18 mouse cellular contexts compared by ENCODE assay signal in genomic region chr5:111843622-111844239, GRCm38 (mm10).
DNase-seq lines count a peak whose midpoint lies in the region; ATAC-seq and TF ChIP-seq lines count a peak whose summit lies in the region.
"Had no signal": no experiment of that assay in that cellular context is flagged by ENCODE, and none has a peak within 500 bp of the region (broad histone marks: within the 10 kb centered on the region; RNA-seq: fewer than 3 reads in every experiment).

No protein-coding gene starts in this region.

- TF ChIP-seq CTCF in hindbrain, postnatal 0 days (IDR thresholded peaks at IDR 0.05; ENCODE audit: low read depth) = no peak

- peak; percentile 89 for ATAC-seq in forebrain, embryonic 14.5 days
- no peak for ATAC-seq in hindbrain, postnatal 0 days

- peak; percentile 81 for DNase-seq in retina, postnatal 1 day
- DNase-seq in retina, embryonic 14.5 days (ENCODE audit: low spot score) = no peak
- DNase-seq in forebrain, embryonic 14.5 days (ENCODE audit: low spot score) = peak; percentile 92
- no peak for DNase-seq in hindbrain, postnatal 0 days (ENCODE audit: low spot score)
- no peak for DNase-seq in urinary bladder, postnatal 36 days (ENCODE audit: low spot score in 2 of 2)
- DNase-seq in spleen, postnatal 4 days (ENCODE audit: low spot score in 2 of 2) = no peak
- DNase-seq in kidney, adult 18-20 months = no peak
- DNase-seq: cerebellum, postnatal 14 days; embryo, embryonic 11 days; kidney, adult 11 months; kidney, postnatal 25 days; right cerebral cortex, adult 18-20 months; thymus, adult 2 months had no signal

- H3K9ac ChIP-seq in forebrain, embryonic 14.5 days (ENCODE audit: low read length) = peak overlapping the region; percentile 46; the same call in 1 of the 2 replicates
- H3K9ac ChIP-seq in hindbrain, postnatal 0 days (replicated peaks; ENCODE audit: low read length) = no peak overlapping the region
- H3K9ac ChIP-seq: limb, embryonic 12.5 days; liver, embryonic 14.5 days; stomach, embryonic 15.5 days had no signal

- peak overlapping the region; percentile 41 for H3K4me2 ChIP-seq in forebrain, embryonic 14.5 days (ENCODE audit: low read length)
- H3K4me2 ChIP-seq in hindbrain, postnatal 0 days (ENCODE audit: low read depth, low read length) = peak overlapping the region; percentile 34
- H3K4me2 ChIP-seq: limb, embryonic 12.5 days; stomach, embryonic 15.5 days had no signal

- H3K4me1 ChIP-seq in forebrain, embryonic 14.5 days (ENCODE audit: control insufficient read depth, insufficient read depth, low read length) = peaks cover 27% of the 10 kb centered on the region
- H3K4me1 ChIP-seq in hindbrain, postnatal 0 days (ENCODE audit: insufficient read depth, low read length) = no peaks in the 10 kb centered on the region
- H3K4me1 ChIP-seq: stomach, embryonic 15.5 days had no signal

- no peaks in the 10 kb centered on the region for H3K9me3 ChIP-seq in forebrain, embryonic 14.5 days (replicated peaks; ENCODE audit: control insufficient read depth, low read length)
- no peaks in the 10 kb centered on the region for H3K9me3 ChIP-seq in hindbrain, postnatal 0 days (ENCODE audit: low read length)
- H3K9me3 ChIP-seq: stomach, embryonic 15.5 days had no signal

- peak overlapping the region; percentile 94 for H3K27ac ChIP-seq in forebrain, embryonic 14.5 days (ENCODE audit: low read depth, low read length)
- no peak overlapping the region for H3K27ac ChIP-seq in hindbrain, postnatal 0 days
- H3K27ac ChIP-seq: left cerebral cortex, adult 2 months; limb, embryonic 12.5 days; liver, embryonic 14.5 days; stomach, embryonic 15.5 days had no signal

- H3K27me3 ChIP-seq in forebrain, embryonic 14.5 days (replicated peaks; ENCODE audit: control insufficient read depth, insufficient read depth, low read length) = no peaks in the 10 kb centered on the region
- H3K27me3 ChIP-seq in hindbrain, postnatal 0 days (ENCODE audit: insufficient read depth, low read length) = 0 out of 2 replicates have a peak, but pooled peaks cover 3% of the 10 kb centered on the region
- H3K27me3 ChIP-seq: stomach, embryonic 15.5 days had no signal

- H3K36me3 ChIP-seq in forebrain, embryonic 14.5 days (ENCODE audit: control insufficient read depth, insufficient read depth, low read length) = no peaks in the 10 kb centered on the region
- no peaks in the 10 kb centered on the region for H3K36me3 ChIP-seq in hindbrain, postnatal 0 days (ENCODE audit: insufficient read depth, low read length)
- H3K36me3 ChIP-seq: limb, embryonic 12.5 days; stomach, embryonic 15.5 days had no signal

- 7% methylated on average over 17 of the region's 17 CpGs for WGBS in forebrain, embryonic 14.5 days
- WGBS in hindbrain, postnatal 0 days = 26% methylated on average over 17 of the region's 17 CpGs

- no peak overlapping the region for H3K4me3 ChIP-seq in forebrain, embryonic 14.5 days (ENCODE audit: low read depth, low read length)
- no peak overlapping the region for H3K4me3 ChIP-seq in hindbrain, postnatal 0 days (ENCODE audit: low read length)
- H3K4me3 ChIP-seq: left cerebral cortex, adult 2 months; limb, embryonic 12.5 days; myocyte; stomach, embryonic 15.5 days had no signal

Comparison
In these comparisons a context has a peak if more than half of its experiments do, and no peak if none do; other contexts are left out.
1. DNase-seq: peak in retina, postnatal 1 day (single experiment) and forebrain, embryonic 14.5 days (single experiment); none in retina, embryonic 14.5 days (single experiment), hindbrain, postnatal 0 days (single experiment), urinary bladder, postnatal 36 days (0 of 2), spleen, postnatal 4 days (0 of 2) and kidney, adult 18-20 months (single experiment).